Mouse (Mus musculus) CH12.LX (cell line): ENCODE measurements at regions not wholly inside any gene's neighbourhood (a gene's known extent, or its start where the extent isn't known, plus 50 kb on each side); places are given as distances from the start of the nearest gene placed in this dataset.
A peak's percentile ranks its signal among the peaks of the same experiment; 100 is the strongest.

Experiments
- DNase-seq: peaks from one replicate; pipeline ENCODE4 v3.0.0-alpha.2; 2013; ENCODE audit errors: extremely low read depth
- H3K27ac ChIP-seq: 2 replicates; pipeline ENCODE4 v1.5.1; 2012; ENCODE audit warnings: low read depth, mild to moderate bottlenecking, control low read depth, moderate library complexity; ENCODE audit not compliant: insufficient read depth
- H3K27me3 ChIP-seq: replicated peaks from 2 replicates; pipeline ENCODE3; 2012; ENCODE audit warnings: inconsistent platforms
- H3K36me3 ChIP-seq, 2 experiments: replicated peaks in 1 of 2; 2 replicates each; pipeline versions ENCODE3 to v1.6.1; 2012; ENCODE audit warnings: inconsistent platforms in 1 of 2, low read length in 1 of 2, mild to moderate bottlenecking in 1 of 2, mixed read lengths in 1 of 2, moderate library complexity in 1 of 2; ENCODE audit not compliant: control insufficient read depth in 1 of 2, insufficient read depth in 1 of 2
- H3K4me1 ChIP-seq, 2 experiments: 2 replicates each; pipeline ENCODE4 v1.6.1; 2012; ENCODE audit warnings: inconsistent platforms in 1 of 2, moderate library complexity in 1 of 2; ENCODE audit not compliant: insufficient read depth in 2 of 2, control insufficient read depth in 1 of 2
- H3K4me2 ChIP-seq: 2 replicates; pipeline ENCODE4 v1.6.1; 2012; ENCODE audit warnings: low read depth, mild to moderate bottlenecking, control low read depth; ENCODE audit not compliant: poor library complexity, insufficient read depth, severe bottlenecking
- H3K4me3 ChIP-seq, 3 experiments: fragments of 150-350 bp in 1 of 3; sonication (generic) in 1 of 3; replicated peaks in 1 of 3; 2 replicates each; pipeline versions ENCODE3 to v1.5.1; 2011 to 2012; ENCODE audit warnings: low read depth in 2 of 3, low read length in 2 of 3, mild to moderate bottlenecking in 2 of 3, moderate library complexity in 2 of 3, control low read depth in 1 of 3, improper control_type of control experiment in 1 of 3, inconsistent platforms in 1 of 3, mixed read lengths in 1 of 3; ENCODE audit not compliant: poor library complexity in 1 of 3
- H3K79me2 ChIP-seq: replicated peaks from 2 replicates; pipeline ENCODE4 v1.6.1; 2012; ENCODE audit warnings: mild to moderate bottlenecking, moderate library complexity; ENCODE audit not compliant: control insufficient read depth, poor library complexity, insufficient read depth, severe bottlenecking; ENCODE audit errors: extremely low read depth
- H3K9ac ChIP-seq: 2 replicates; pipeline ENCODE4 v1.6.1; 2012; ENCODE audit warnings: low read depth, mild to moderate bottlenecking, control low read depth, moderate library complexity; ENCODE audit not compliant: insufficient read depth
- H3K9me3 ChIP-seq: replicated peaks from 2 replicates; pipeline ENCODE3; 2012; ENCODE audit warnings: low read length, inconsistent platforms, mixed read lengths
- CTCF ChIP-seq, 2 experiments: IDR thresholded peaks in 1 of 2; conservative IDR thresholded peaks in 1 of 2; 2 replicates each; pipeline ENCODE4 v1.5.1; 2011 to 2012; ENCODE audit warnings: low read depth in 2 of 2, low read length in 2 of 2, improper control_type of control experiment in 1 of 2, inconsistent platforms in 1 of 2, mild to moderate bottlenecking in 1 of 2, moderate library complexity in 1 of 2
- E2F4 ChIP-seq: IDR thresholded peaks from 2 replicates; pipeline ENCODE4 v1.6.1; 2011; ENCODE audit warnings: low read depth, low read length, improper control_type of control experiment; ENCODE audit not compliant: insufficient replicate concordance
- ELF1 ChIP-seq: IDR thresholded peaks from 2 replicates; pipeline ENCODE4 v1.6.1; 2014; ENCODE audit warnings: low read depth, mild to moderate bottlenecking, inconsistent platforms, low read length, improper control_type of control experiment
- ETS1 ChIP-seq: conservative IDR thresholded peaks from 2 replicates; pipeline ENCODE4 v1.6.1; 2012; ENCODE audit warnings: low read depth, mild to moderate bottlenecking, inconsistent platforms, low read length, improper control_type of control experiment, moderate library complexity
- HCFC1 ChIP-seq: IDR thresholded peaks from 2 replicates; pipeline ENCODE4 v1.6.1; 2012; ENCODE audit warnings: low read depth, mild to moderate bottlenecking, inconsistent platforms, low read length, improper control_type of control experiment
- KAT2A ChIP-seq: IDR thresholded peaks from 2 replicates; pipeline ENCODE4 v1.6.1; 2012; ENCODE audit warnings: low read length, improper control_type of control experiment, inconsistent platforms; ENCODE audit not compliant: insufficient replicate concordance
- MAFK ChIP-seq: IDR thresholded peaks from 2 replicates; pipeline ENCODE4 v1.6.1; 2011; ENCODE audit warnings: low read length, improper control_type of control experiment; ENCODE audit not compliant: insufficient replicate concordance
- NELFE ChIP-seq: IDR thresholded peaks from 2 replicates; pipeline ENCODE4 v1.6.1; 2011; ENCODE audit warnings: low read depth, low read length, improper control_type of control experiment
- RCOR1 ChIP-seq: conservative IDR thresholded peaks from 2 replicates; pipeline ENCODE4 v1.6.1; 2012; ENCODE audit warnings: low read depth, mild to moderate bottlenecking, inconsistent platforms, low read length, improper control_type of control experiment
- SMC3 ChIP-seq: IDR thresholded peaks from 2 replicates; pipeline ENCODE4 v1.6.1; 2011; ENCODE audit warnings: low read depth, low read length, improper control_type of control experiment
- ZC3H11A ChIP-seq: IDR thresholded peaks from 2 replicates; pipeline ENCODE4 v1.6.1; 2012; ENCODE audit warnings: low read depth, mild to moderate bottlenecking, inconsistent platforms, low read length, improper control_type of control experiment
- dilution Hi-C: fragments of 300-500 bp; cut with MboI; formaldehyde crosslinking; loops from 2 replicates; pipeline ENCODE4 v1.14.3; 2020; ENCODE audit warnings: low sequenced_read_pairs; ENCODE audit not compliant: extremely low pct_unique_long_range_greater_than_20kb, extremely low pct_ligation_motif_present
- in situ Hi-C: fragments of 300-500 bp; cut with MboI; formaldehyde crosslinking; loops from 3 replicates; pipeline ENCODE4 v1.14.3; 2019; ENCODE audit warnings: low sequenced_read_pairs, low pct_ligation_motif_present, low pct_unique_long_range_greater_than_20kb, mixed read lengths

DNA sequence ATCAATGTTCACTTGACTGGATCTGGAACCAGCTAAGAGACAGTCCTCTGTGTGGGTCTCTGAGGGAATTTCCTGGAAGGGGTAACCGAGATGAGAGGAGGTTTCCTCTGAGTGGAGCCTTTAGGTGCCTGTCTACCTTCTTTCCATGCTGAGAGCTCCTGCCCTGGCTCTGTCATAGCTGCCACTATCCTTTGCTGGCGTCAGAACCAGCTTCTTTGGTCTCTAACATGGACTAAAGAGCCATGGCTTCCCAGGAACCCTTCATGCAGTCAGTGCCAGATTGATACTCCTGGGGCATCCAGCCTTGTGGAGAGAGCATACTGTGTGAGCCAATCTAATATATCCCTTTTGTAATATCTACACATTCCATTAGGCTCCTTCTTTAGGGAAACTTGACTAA lies 209.9 kb upstream of the Gm5148 start:
- Histone ChIP-seq H3K27me3 (no peaks in the 10 kb centered on the region), H3K27ac (no peak overlapping the region), H3K4me3 (no peak overlapping the region), H3K9ac (no peak overlapping the region), H3K9me3 (no peaks in the 10 kb centered on the region), H3K4me1 (no peaks in the 10 kb centered on the region), H3K4me2 (no peak overlapping the region), H3K36me3 (no peaks in the 10 kb centered on the region), H3K79me2 (no peaks in the 10 kb centered on the region)
- in situ Hi-C loops (no loop called here), dilution Hi-C loops (no loop called here)
- TF ChIP-seq E2F4 (no peak), RCOR1 (no peak), ZC3H11A (no peak), ELF1 (no peak), ETS1 (no peak)
- DNase-seq = no peak

- H3K4me3 ChIP-seq = no peak overlapping the region
These were observed 204.4 kb upstream of the Gm5148 start for GRCm38 (mm10) chr3:37928731-37929130.

GRCm38 (mm10) chr3:37919450-37920156 lies 195.3 kb upstream of the Gm5148 start:
- Histone ChIP-seq H3K79me2 (no peaks in the 10 kb centered on the region), H3K4me3 (no peak overlapping the region), H3K9ac (no peak overlapping the region), H3K27me3 (no peaks in the 10 kb centered on the region), H3K36me3 (no peaks in the 10 kb centered on the region), H3K9me3 (no peaks in the 10 kb centered on the region), H3K4me2 (no peak overlapping the region), H3K27ac (no peak overlapping the region), H3K4me1 (no peaks in the 10 kb centered on the region)
- dilution Hi-C loops = no loop called here
- peak; percentile 9 for DNase-seq
- TF ChIP-seq HCFC1 = no peak
- peak in 1 of 2 experiments; percentile 50; a peak in 2 of 4 replicates for TF ChIP-seq CTCF (conservative IDR thresholded peaks at IDR 0.05 in 1 of 2, IDR thresholded peaks at IDR 0.05 in 1 of 2; ENCODE audit: low read depth in 2 of 2, low read length in 2 of 2)
- TF ChIP-seq SMC3 = 0 out of 2 replicates have a peak, but pooled peaks have one; percentile 20
- TF ChIP-seq MAFK = no peak
- in situ Hi-C loops = no loop called here

More at GRCm38 (mm10) chr3:37928731-37929130, 204.4 kb upstream of the Gm5148 start:
- dilution Hi-C loops = no loop called here
- Histone ChIP-seq H3K9me3 (peaks cover 3% of the 10 kb centered on the region), H3K9ac (no peak overlapping the region)
- no peak for TF ChIP-seq KAT2A
- no peak for TF ChIP-seq NELFE
- TF ChIP-seq, all 38 proteins: peak for 0
- DNase-seq = no peak
- Histone ChIP-seq H3K4me1 (no peaks in the 10 kb centered on the region), H3K27ac (no peak overlapping the region), H3K27me3 (no peaks in the 10 kb centered on the region), H3K79me2 (no peaks in the 10 kb centered on the region), H3K36me3 (no peaks in the 10 kb centered on the region), H3K4me2 (no peak overlapping the region)
- in situ Hi-C loops = no loop called here
